Mouse (Mus musculus): ENCODE data around the gene Timd4. TPM values are rescaled to one million over a fixed set of nuclear protein-coding genes. Genes with fewer than 3 reads are reported as not detected.

The Timd4 gene
- 0.17 TPM in 1 of 2 replicates, not detected in the other for polyA plus RNA-seq (2016; fragmentation: Nextera tagmentation; extraction: Ambion mirVana)

DNA sequence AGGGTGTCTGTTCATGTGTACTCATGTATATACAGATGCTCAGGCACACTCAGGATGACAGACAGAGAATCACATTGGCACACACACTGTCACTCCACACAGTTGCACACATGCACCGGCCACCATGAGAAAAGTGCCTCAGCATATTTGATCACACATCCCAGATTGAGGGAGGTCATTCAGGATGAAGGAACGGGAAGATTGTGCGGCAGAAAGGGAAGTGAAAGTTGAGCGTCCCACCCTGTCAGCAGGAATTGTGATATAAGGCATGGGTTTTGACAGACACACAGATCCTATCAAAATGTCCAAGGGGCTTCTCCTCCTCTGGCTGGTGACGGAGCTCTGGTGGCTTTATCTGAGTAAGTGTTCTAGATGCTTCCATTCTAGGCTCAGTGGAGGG is at the start of gene Timd4:
TSS of gene Timd4 (plus strand) at position 290 of the 400 bp plus-strand sequence.
- Histone ChIP-seq H3K4me1 (no peaks in the 10 kb centered on the region), H3K27ac (replicated peaks) (no peak within 1 kb of the TSS), H3K36me3 (no peaks in the 10 kb centered on the region), H3K4me3 (no peak within 1 kb of the TSS), H3K27me3 (ENCODE audit: low read depth, poor library complexity, severe bottlenecking) (no peaks in the 10 kb centered on the region), H3K9me3 (replicated peaks) (no peaks in the 10 kb centered on the region)
- WGBS, result 86% methylated on average over 5 of the region's 5 CpGs
- DNase-seq (ENCODE audit: low spot score), result no peak

DNA sequence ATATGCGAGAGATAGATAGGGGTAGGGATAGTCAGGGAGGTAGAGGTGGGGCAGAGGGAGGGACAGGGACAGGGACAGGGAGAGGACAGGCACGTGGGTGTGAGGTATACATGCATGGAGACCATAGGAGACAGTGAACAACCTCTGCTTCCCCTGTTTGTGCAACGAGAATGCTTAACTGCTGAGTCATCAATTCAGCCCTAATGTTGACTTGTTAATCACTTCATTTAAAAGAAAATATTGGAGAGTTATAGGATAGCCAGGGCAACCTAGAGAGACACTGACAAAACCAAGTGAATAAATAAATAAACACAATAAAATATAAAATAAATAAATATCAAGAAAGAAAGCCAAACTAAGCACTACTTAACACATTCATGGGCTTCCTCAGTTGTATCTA is 33.7 kb upstream of the Timd4 start:
- no peaks in the 10 kb centered on the region for H3K36me3 ChIP-seq
- no peaks in the 10 kb centered on the region for H3K27me3 ChIP-seq (ENCODE audit: low read depth, poor library complexity, severe bottlenecking)
- H3K9me3 ChIP-seq (replicated peaks), result no peaks in the 10 kb centered on the region
- no peak for DNase-seq (ENCODE audit: low spot score)
- no peak overlapping the region for H3K27ac ChIP-seq (replicated peaks)
- no peaks in the 10 kb centered on the region for H3K4me1 ChIP-seq
- H3K4me3 ChIP-seq, result no peak overlapping the region
- WGBS, result 81% methylated on average over 3 of the region's 3 CpGs

DNA sequence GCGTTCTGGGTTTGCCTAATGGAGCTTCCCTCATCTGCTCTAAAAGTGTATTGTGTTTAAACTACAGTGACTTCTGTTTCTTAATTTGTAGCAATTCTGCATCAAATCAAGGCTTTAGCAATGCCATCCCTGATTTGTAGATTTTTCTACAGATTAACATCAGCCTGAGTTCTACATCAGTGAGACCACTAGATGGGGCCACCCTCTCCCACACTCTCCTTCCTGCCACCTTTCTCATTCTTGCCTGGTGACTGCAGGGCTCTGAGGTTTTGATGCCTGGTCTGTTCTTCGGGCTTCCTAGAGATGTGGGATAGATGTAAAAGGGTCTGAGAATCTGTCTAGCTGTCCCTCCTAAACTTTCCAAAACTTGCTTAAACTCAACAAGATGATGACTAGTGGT is 30.8 kb upstream of the Timd4 start:
- 79% methylated on average over 2 of the region's 2 CpGs for WGBS
- Histone ChIP-seq H3K9me3 (replicated peaks) (no peaks in the 10 kb centered on the region), H3K4me1 (no peaks in the 10 kb centered on the region), H3K27ac (replicated peaks) (no peak overlapping the region), H3K27me3 (ENCODE audit: low read depth, poor library complexity, severe bottlenecking) (no peaks in the 10 kb centered on the region), H3K4me3 (no peak overlapping the region), H3K36me3 (no peaks in the 10 kb centered on the region)
- no peak for DNase-seq (ENCODE audit: low spot score)

DNA sequence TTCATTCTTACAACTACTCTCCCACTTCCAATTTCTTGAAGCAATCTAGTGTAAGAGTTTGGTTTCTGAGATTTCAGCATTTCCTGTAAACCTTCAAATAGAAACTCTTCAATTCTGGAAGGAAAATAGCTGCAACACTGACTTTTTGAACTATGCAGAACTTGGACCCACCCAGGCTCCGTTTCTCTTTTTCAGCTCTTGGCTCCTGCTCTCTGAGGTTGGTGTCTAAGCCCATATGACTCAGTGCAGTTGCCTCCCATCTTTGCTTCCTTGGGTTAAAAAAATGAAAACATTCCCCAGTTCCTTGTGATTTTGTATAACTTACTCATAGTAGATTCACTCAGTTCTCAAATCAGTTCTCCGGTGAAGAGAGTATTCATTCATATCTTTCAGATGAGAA is 6.2 kb upstream of the Timd4 start:
- Histone ChIP-seq H3K4me3 (no peak overlapping the region), H3K9me3 (replicated peaks) (no peaks in the 10 kb centered on the region), H3K4me1 (no peaks in the 10 kb centered on the region), H3K27me3 (ENCODE audit: low read depth, poor library complexity, severe bottlenecking) (no peaks in the 10 kb centered on the region), H3K36me3 (no peaks in the 10 kb centered on the region), H3K27ac (replicated peaks) (no peak overlapping the region)
- no peak for DNase-seq (ENCODE audit: low spot score)
- WGBS, result 86% methylated on average over 2 of the region's 2 CpGs

DNA sequence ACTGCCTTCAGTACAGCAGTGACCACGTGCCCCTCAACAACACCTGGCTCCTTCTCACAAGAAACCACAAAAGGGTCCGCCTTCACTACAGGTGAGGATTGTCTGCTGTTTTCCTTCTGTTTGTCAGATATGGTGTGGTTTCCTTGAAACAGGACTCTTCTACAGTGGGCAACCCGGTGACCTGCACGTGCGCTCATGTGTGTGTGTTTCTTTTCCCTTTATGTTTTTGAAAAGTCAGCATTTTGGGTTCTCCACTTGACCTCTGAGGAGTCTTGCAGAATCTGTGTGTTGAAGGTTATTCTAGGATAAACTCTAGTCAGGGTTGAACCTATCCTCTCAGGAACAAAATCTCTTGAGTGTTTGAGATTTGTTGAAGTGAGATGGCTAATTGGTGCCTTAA is 7.1 kb downstream of the Timd4 start:
- WGBS, result 90% methylated on average over 5 of the region's 5 CpGs
- no peak overlapping the region for H3K27ac ChIP-seq (replicated peaks)
- no peaks in the 10 kb centered on the region for H3K9me3 ChIP-seq (replicated peaks)
- H3K36me3 ChIP-seq, result no peaks in the 10 kb centered on the region
- no peak for DNase-seq (ENCODE audit: low spot score)
- no peaks in the 10 kb centered on the region for H3K4me1 ChIP-seq
- H3K27me3 ChIP-seq (ENCODE audit: low read depth, poor library complexity, severe bottlenecking), result no peaks in the 10 kb centered on the region
- H3K4me3 ChIP-seq, result no peak overlapping the region

DNA sequence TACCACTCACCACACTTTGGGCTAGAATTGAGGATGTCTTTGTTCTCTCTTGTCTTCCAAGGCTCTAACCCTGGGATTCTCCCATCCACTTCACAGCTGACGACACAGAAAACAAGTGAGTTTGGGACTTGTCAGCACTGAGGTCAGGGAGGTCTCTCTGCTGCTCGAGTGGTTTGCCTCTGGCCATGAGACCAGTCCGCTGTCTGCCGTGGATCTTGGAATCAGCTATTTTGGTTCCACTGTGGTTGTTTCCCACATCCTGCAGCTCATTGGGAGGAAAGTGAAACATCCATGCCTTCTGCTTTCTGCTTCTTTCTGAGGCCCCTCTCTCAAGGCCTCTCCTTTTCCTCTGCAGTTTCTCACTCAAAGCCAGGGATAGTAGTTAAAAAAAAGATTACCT is 9.3 kb downstream of the Timd4 start:
- no peak overlapping the region for H3K27ac ChIP-seq (replicated peaks)
- WGBS, result 73% methylated on average over 4 of the region's 4 CpGs
- no peaks in the 10 kb centered on the region for H3K27me3 ChIP-seq (ENCODE audit: low read depth, poor library complexity, severe bottlenecking)
- no peaks in the 10 kb centered on the region for H3K36me3 ChIP-seq
- no peak overlapping the region for H3K4me3 ChIP-seq
- H3K9me3 ChIP-seq (replicated peaks), result no peaks in the 10 kb centered on the region
- no peaks in the 10 kb centered on the region for H3K4me1 ChIP-seq
- no peak for DNase-seq (ENCODE audit: low spot score)

DNA sequence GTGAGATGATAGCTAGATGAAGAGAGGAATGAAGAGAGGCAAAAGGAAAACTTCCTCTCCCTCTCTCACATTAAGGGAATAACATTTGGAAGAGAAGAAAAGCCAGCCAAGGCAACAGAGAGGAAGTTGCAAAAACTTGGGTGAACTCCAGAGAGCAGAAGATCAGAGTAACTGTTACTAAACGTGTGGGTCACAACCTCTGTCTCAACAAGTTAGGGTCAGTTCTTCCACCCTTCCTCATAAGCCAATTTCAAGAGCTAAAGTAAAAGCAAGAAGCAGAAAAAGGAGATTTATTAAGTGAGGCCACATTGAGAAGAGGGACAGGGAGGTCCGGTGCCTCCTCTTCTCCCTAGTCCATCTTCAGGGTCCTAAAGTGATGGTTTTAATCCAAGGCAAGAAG is 19.7 kb downstream of the Timd4 start:
- no peak overlapping the region for H3K27ac ChIP-seq (replicated peaks)
- 87% methylated on average over 2 of the region's 2 CpGs for WGBS
- DNase-seq (ENCODE audit: low spot score), result no peak
- no peaks in the 10 kb centered on the region for H3K9me3 ChIP-seq (replicated peaks)
- no peaks in the 10 kb centered on the region for H3K4me1 ChIP-seq
- H3K36me3 ChIP-seq, result no peaks in the 10 kb centered on the region
- H3K4me3 ChIP-seq, result no peak overlapping the region
- H3K27me3 ChIP-seq (ENCODE audit: low read depth, poor library complexity, severe bottlenecking), result no peaks in the 10 kb centered on the region

DNA sequence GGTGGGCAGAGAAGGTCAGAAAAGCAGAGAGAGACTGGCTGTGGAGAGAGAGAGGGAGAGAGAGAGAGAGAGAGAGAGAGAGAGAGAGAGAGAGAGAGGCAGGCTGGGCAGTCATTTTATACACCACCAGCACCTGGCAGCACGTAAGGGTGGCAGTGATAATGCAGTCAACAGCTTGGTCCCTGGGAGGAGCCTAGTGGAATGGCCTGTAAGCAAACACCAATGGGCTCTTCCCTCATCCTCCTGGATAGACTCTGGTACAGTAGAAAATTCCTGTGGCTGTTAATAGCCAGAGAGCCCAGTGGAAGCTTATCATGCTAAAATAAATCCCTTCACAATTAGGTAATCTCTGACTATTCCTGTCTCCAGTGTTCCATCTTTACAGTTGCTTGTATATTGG is 24.5 kb downstream of the Timd4 start:
- no peaks in the 10 kb centered on the region for H3K27me3 ChIP-seq (ENCODE audit: low read depth, poor library complexity, severe bottlenecking)
- H3K4me3 ChIP-seq, result no peak overlapping the region
- DNase-seq (ENCODE audit: low spot score), result no peak
- no peak overlapping the region for H3K27ac ChIP-seq (replicated peaks)
- H3K4me1 ChIP-seq, result no peaks in the 10 kb centered on the region
- WGBS, result 80% methylated on average over 1 of the region's 1 CpGs
- H3K36me3 ChIP-seq, result no peaks in the 10 kb centered on the region
- no peaks in the 10 kb centered on the region for H3K9me3 ChIP-seq (replicated peaks)

DNA sequence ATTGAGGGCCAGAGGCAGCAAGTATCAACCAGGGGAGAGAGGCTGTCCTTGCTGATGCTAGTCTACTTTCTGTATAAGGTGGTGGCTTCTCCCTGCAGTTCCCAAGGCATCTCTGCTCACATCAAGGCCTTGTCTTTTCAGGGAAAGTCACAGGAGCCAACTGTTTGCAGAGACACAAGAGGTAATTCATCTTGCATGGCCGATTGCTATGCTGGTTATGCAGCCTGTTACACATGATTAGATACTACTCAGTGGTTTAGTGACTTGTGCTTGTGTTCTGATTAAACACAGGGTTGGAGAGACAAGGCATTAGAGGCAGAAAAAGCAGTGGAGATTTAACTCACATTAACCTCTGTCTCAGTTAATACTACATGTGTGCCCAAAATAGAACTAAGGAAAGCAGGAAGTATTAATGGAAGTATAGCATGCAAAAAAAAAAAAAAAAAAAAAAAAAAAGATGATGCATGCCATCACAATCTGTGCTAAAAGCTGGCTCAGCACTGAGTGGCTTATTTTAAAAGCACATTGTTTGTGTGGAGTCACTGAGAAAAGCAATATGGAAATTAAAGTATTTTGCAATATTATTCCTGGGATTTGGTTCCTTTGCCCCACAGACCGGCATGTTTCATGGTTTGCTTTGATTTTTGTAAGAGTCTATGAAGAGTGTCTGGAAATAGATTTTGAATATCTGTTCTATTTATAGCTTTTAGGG is 31.6 kb downstream of the Timd4 start:
- Histone ChIP-seq H3K4me1 (no peaks in the 10 kb centered on the region), H3K36me3 (no peaks in the 10 kb centered on the region), H3K9me3 (replicated peaks) (no peaks in the 10 kb centered on the region), H3K27me3 (ENCODE audit: low read depth, poor library complexity, severe bottlenecking) (no peaks in the 10 kb centered on the region), H3K27ac (replicated peaks) (no peak overlapping the region), H3K4me3 (no peak overlapping the region)
- no peak for DNase-seq (ENCODE audit: low spot score)
- 70% methylated on average over 2 of the region's 2 CpGs for WGBS

DNA sequence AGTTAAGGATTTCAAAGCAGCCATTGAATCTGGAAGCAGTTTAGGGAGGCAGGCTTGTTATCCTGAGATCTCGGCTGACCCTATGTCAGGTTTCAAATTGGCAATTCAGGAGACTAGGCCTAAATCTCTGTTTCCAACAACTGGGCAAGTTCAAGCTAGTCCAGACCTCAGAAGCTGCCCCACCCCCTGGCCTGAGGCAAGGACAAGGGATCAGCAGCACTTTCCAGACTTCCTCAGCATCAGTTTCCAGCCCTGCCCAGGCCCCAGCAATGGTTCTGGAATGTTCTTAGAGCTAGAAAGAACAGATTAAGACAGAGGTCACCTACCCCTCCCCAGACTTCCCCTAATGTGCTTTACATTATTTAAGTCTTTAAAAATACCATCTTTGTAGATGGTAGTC is 36.1 kb downstream of the Timd4 start:
- DNase-seq (ENCODE audit: low spot score), result no peak
- Histone ChIP-seq H3K4me1 (no peaks in the 10 kb centered on the region), H3K9me3 (replicated peaks) (no peaks in the 10 kb centered on the region), H3K36me3 (no peaks in the 10 kb centered on the region), H3K27ac (replicated peaks) (no peak overlapping the region), H3K27me3 (ENCODE audit: low read depth, poor library complexity, severe bottlenecking) (no peaks in the 10 kb centered on the region), H3K4me3 (no peak overlapping the region)
- 55% methylated on average over 1 of the region's 1 CpGs for WGBS

DNA sequence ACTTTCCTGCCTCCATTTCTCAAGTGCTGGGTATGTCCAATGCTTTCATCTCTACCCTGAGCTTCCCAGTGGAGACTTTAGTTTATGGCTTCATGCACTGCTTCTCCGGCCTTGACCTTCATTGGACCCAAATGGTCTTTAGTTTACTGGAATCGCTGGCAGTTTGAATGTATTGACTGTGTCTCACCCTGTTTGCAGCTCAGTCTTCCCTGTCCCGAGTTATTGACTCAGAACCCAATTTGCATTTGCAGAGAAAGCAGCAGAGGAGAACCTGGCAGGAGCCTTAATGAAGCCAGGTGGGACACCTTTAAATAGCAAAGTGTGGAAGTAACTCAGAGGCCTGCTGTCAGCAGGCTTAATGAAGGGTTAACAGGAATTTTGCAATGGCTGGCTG is 37.2 kb downstream of the Timd4 start:
- 48% methylated on average over 3 of the region's 3 CpGs for WGBS
- no peak overlapping the region for H3K27ac ChIP-seq (replicated peaks)
- no peaks in the 10 kb centered on the region for H3K4me1 ChIP-seq
- no peaks in the 10 kb centered on the region for H3K27me3 ChIP-seq (ENCODE audit: low read depth, poor library complexity, severe bottlenecking)
- H3K9me3 ChIP-seq (replicated peaks), result no peaks in the 10 kb centered on the region
- H3K4me3 ChIP-seq, result no peak overlapping the region
- DNase-seq (ENCODE audit: low spot score), result no peak
- no peaks in the 10 kb centered on the region for H3K36me3 ChIP-seq

DNA sequence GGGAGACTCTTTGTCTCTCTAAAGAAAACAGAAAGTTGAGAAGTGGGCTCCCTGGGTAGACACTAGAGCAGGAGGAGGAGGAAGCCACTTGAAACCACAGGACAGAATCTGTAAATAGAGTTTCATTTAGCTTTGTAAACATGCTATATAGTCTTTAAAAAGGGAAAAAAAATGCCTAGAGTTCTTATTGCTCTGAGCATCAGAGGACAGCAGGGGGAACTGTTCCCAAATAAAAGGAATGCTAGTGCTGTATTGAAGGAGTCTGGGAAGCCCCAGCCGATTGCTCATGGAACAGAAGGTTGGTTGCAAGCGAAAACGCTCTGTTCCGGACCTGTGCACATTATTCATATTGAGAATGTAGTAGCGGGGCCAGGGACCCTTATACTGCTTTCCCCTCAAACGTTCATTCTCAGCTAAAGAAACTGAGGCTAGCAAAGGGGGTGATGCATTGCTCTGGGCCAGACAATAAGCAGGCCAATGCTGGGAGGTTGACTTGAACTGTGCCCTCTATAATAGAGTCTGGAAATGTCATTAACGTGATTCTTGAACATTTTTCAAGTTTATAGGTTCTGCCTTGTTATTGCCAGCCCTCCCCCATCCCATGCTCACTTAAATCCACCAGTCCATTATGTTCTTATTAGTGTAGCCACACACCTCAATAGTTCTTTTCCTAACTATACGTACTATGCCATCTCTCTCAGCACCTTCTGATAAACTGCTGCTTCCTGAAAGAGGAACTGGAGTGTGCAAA is 37.8 kb downstream of the Timd4 start:
- Histone ChIP-seq H3K4me3 (no peak overlapping the region), H3K9me3 (replicated peaks) (no peaks in the 10 kb centered on the region), H3K36me3 (no peaks in the 10 kb centered on the region), H3K27ac (replicated peaks) (no peak overlapping the region), H3K4me1 (no peaks in the 10 kb centered on the region), H3K27me3 (ENCODE audit: low read depth, poor library complexity, severe bottlenecking) (no peaks in the 10 kb centered on the region)
- DNase-seq (ENCODE audit: low spot score), result no peak
- WGBS, result 45% methylated on average over 8 of the region's 8 CpGs

DNA sequence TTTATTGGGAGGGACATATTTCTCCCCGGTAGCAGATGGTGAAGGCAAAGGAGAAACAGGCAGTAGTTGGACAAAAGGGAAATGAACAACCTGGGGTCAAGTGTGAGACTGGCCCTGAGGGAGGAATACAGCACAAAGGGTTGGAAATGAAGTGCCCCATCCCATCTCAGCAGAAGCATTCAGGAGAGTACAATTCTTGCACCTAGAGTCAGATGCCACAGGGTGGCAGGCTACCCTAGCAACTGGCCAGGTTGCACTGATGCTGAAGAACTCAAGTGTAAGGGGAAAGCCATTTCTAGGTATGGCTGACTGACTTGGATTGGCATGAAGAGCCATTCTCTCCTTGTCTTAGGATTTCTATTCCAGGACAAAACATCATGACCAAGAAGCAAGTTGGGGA is 54.2 kb downstream of the Timd4 start:
- Histone ChIP-seq H3K27ac (replicated peaks) (no peak overlapping the region), H3K9me3 (replicated peaks) (no peaks in the 10 kb centered on the region), H3K4me1 (no peaks in the 10 kb centered on the region), H3K36me3 (no peaks in the 10 kb centered on the region), H3K27me3 (ENCODE audit: low read depth, poor library complexity, severe bottlenecking) (no peaks in the 10 kb centered on the region), H3K4me3 (no peak overlapping the region)
- WGBS, result 76% methylated on average over 1 of the region's 1 CpGs
- no peak for DNase-seq (ENCODE audit: low spot score)

All from midbrain, embryonic 10.5 days (tissue).